Mouse (Mus musculus) liver, embryonic 16.5 days (tissue): Measurements from ENCODE around the gene Pla1a. TPM values are rescaled to one million over a fixed set of nuclear protein-coding genes. Genes with fewer than 3 reads are reported as not detected.

ENCODE experiments used
- ATAC-seq: fragments of 200-750 bp; cut with Nextera tagmentation; 2 replicates; pipeline ENCODE4 v1.8.0; 2017; ENCODE audit warnings: low read depth, mild to moderate bottlenecking, moderate number of reproducible peaks, moderate library complexity
- H3K27ac ChIP-seq: fragments of 300-500 bp; sonication (generic); 2 replicates; pipeline ENCODE4 v1.5.1; 2014; ENCODE audit warnings: mild to moderate bottlenecking, low read length
- H3K27me3 ChIP-seq: fragments of 300-500 bp; sonication (generic); 2 replicates; pipeline ENCODE4 v1.6.1; 2014; ENCODE audit warnings: low read depth, low read length, mixed read lengths; ENCODE audit not compliant: control insufficient read depth, insufficient read depth
- H3K36me3 ChIP-seq: fragments of 300-500 bp; sonication (generic); 2 replicates; pipeline ENCODE4 v1.6.1; 2014; ENCODE audit warnings: mild to moderate bottlenecking; ENCODE audit not compliant: control insufficient read depth, insufficient read depth
- H3K4me1 ChIP-seq: fragments of 300-500 bp; sonication (generic); 2 replicates; pipeline ENCODE4 v1.6.1; 2014; ENCODE audit warnings: low read depth, low read length, mixed read lengths; ENCODE audit not compliant: control insufficient read depth
- H3K4me2 ChIP-seq: fragments of 300-500 bp; sonication (generic); 2 replicates; pipeline ENCODE4 v1.6.1; 2014; ENCODE audit warnings: low read depth, low read length, mixed read lengths
- H3K4me3 ChIP-seq: fragments of 300-500 bp; sonication (generic); 2 replicates; pipeline ENCODE4 v1.5.1; 2014; ENCODE audit warnings: low read depth, mild to moderate bottlenecking, low read length
- H3K9ac ChIP-seq: fragments of 300-500 bp; sonication (generic); 2 replicates; pipeline ENCODE4 v1.6.1; 2014; ENCODE audit warnings: low read depth, low read length
- H3K9me3 ChIP-seq: fragments of 300-500 bp; sonication (generic); replicated peaks from 2 replicates; pipeline ENCODE4 v1.6.1; 2016; ENCODE audit warnings: low read length; ENCODE audit not compliant: control insufficient read depth
- WGBS: fragments of 180-500 bp; shearing (Covaris S2); extraction: QIAGEN DNeasy Blood & Tissue Kit; methylation state at CpG from one replicate; pipeline ENCODE4 v1.1.7; 2014; ENCODE audit not compliant: insufficient replicate concordance; 5-methylcytosine and 5-hydroxymethylcytosine counted together
- polyA plus RNA-seq: library from polyadenylated mRNA; unstranded; fragments of >200 nt; fragmentation: Nextera tagmentation; extraction: Ambion mirVana; gene quantifications from 2 replicates; pipeline ENCODE4 v1.2.1, GENCODE M21; 2015

The Pla1a gene
- polyA plus RNA-seq, 1 experiment from 2014 or later: 40.4 TPM

DNA sequence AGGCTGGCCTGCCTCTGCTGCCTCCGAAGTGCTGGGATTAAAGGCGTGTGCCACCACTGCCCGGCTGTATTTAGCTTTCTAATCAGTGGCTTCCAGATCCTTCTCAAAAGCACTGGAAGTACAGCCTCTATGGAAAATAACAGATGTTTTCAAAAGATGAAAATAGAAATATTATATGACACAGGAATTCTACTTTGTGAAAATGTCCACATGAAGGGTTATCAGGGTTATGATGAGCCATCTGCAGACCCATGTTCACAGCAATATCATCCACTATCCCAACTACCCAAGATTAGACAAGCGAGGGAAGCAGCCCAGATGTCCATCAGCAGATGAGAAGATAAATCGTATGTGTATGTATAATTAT is 39.5 kb upstream of the Pla1a start:
- Histone ChIP-seq H3K4me1 (peaks cover 18% of the 10 kb centered on the region), H3K36me3 (no peaks in the 10 kb centered on the region), H3K27ac (no peak overlapping the region), H3K9me3 (no peaks in the 10 kb centered on the region), H3K4me2 (no peak overlapping the region), H3K9ac (no peak overlapping the region), H3K4me3 (no peak overlapping the region), H3K27me3 (no peaks in the 10 kb centered on the region)
- 32% methylated on average over 5 of the region's 5 CpGs for WGBS
- peak; percentile 52 for ATAC-seq

DNA sequence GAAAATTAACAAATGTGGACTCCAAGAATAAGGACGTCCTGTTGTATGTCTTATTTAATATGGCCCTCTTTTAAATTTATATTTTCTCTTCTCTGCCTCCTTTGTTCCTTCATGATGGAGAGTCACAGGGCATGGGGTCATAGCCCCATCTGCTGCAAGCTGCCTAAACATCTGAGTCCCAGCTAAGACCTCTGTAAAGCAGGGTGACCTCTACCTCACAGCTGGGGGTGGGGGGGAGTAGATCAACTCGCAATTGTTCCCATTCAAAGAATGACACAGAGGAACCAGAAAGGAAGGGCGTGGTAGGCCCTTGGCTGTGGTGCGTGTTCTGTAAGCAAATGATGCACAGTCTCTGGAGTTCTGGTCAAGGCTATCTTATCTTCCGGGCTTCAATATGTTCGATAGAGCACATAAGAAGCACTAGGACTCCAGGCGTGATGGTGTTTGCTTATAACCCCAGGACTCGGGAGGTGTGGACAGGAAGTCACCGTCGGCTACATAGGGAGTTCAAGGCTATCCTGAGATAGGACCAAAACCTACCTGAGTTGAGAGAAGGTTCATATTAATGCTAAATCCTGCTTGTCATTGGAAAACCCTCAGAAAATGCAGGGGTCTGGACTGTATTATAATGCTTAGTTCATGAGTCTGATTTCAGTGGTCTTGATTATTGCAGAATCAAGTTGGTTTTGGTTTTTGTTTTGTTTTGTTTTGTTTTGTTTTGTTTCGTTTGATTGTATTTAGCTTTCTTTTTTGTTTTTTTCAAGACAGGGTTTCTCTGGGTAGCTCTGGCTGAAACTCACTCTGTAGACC is 39.0 kb upstream of the Pla1a start:
- peaks cover 20% of the 10 kb centered on the region for H3K4me1 ChIP-seq
- H3K4me3 ChIP-seq: no peak overlapping the region
- no peak overlapping the region for H3K4me2 ChIP-seq
- no peaks in the 10 kb centered on the region for H3K36me3 ChIP-seq
- no peak overlapping the region for H3K27ac ChIP-seq
- no peaks in the 10 kb centered on the region for H3K9me3 ChIP-seq
- no peaks in the 10 kb centered on the region for H3K27me3 ChIP-seq
- no peak overlapping the region for H3K9ac ChIP-seq
- 0 out of 2 replicates have a peak, but pooled peaks have one; percentile 25 for ATAC-seq
- WGBS: 36% methylated on average over 11 of the region's 11 CpGs

DNA sequence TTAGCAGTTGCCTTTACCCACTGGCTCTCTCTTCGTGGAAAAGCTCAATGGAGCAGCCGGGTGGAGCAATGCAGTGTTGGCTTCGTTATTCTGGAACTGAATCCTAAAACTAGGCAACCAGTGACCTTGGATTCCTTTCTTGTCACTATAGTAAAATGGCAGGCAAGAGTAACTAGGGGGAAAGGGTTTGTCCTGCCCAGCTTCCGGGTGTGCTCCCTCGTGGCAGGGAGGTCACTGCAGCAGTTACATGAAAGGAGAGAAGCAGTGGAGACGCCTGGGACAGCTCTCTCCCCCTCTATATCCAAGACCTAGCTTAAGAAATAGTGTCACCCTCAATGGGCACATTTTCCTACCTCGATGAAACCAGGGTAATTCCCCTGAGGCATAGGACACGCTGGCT is 36.5 kb upstream of the Pla1a start:
- H3K4me1 ChIP-seq: peaks cover 13% of the 10 kb centered on the region
- WGBS: 67% methylated on average over 8 of the region's 8 CpGs
- no peaks in the 10 kb centered on the region for H3K27me3 ChIP-seq
- H3K4me3 ChIP-seq: no peak overlapping the region
- H3K9ac ChIP-seq: no peak overlapping the region
- ATAC-seq: no peak
- H3K27ac ChIP-seq: no peak overlapping the region
- no peaks in the 10 kb centered on the region for H3K9me3 ChIP-seq
- no peak overlapping the region for H3K4me2 ChIP-seq
- H3K36me3 ChIP-seq: no peaks in the 10 kb centered on the region

DNA sequence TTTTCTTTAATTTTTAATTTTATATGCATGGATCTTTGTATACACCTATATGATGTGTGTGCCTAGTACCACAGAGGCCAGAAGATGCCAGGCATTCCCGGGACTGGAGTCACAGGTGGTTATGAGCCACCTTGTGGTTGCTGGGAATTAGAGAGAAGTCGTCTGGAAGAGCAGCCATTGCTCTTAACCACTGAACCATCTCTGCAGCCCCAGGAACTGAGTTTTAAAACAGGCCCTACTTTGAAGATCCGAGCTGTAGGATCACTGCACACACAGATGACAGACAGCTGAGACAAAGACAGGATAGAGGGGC is 35.7 kb upstream of the Pla1a start:
- ATAC-seq: no peak
- no peaks in the 10 kb centered on the region for H3K27me3 ChIP-seq
- no peaks in the 10 kb centered on the region for H3K9me3 ChIP-seq
- peaks cover 13% of the 10 kb centered on the region for H3K4me1 ChIP-seq
- no peaks in the 10 kb centered on the region for H3K36me3 ChIP-seq
- H3K9ac ChIP-seq: no peak overlapping the region
- 25% methylated on average over 3 of the region's 3 CpGs for whole genome bisulfite sequencing
- no peak overlapping the region for H3K27ac ChIP-seq
- H3K4me3 ChIP-seq: no peak overlapping the region
- H3K4me2 ChIP-seq: no peak overlapping the region

DNA sequence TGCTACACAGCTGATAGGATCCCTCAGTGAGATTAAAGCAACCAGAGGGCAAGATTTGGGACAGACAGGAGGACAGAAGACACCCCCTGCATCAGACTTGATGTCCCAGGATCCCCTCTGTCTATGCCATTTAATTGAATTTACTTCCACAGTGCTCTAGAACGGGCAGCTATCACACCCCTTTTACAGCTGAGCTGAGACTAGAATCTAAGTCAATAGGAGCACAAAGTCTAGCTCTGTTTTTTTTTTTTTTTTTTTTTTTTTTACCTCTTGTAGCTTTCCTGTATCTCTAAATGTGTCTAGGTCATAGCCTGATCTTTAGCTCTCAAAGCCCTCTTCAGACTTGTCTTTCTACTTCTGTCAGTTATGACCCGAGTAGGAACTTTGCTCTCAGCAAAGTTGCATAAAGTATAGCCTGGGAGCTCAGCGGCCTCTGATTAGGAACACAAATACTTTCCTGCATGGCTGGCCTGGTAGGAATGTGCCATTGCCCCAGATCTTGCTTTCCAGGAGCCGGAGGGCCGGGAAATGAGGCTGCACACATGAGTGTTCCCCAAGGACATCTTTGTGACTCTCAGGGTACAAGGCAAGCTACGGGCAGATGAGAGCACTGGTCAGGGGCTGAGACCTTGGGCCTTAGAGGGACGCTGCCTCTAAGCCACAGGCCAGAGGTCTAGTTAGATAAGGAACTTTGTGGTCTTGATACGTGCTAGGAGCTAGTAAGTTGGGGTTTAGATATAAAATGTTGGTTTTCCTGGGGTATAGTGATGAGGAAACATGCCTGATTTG is 35.2 kb upstream of the Pla1a start:
- H3K27me3 ChIP-seq: no peaks in the 10 kb centered on the region
- no peak overlapping the region for H3K4me3 ChIP-seq
- H3K4me1 ChIP-seq: peaks cover 13% of the 10 kb centered on the region
- no peak overlapping the region for H3K27ac ChIP-seq
- H3K9me3 ChIP-seq: no peaks in the 10 kb centered on the region
- H3K36me3 ChIP-seq: no peaks in the 10 kb centered on the region
- H3K4me2 ChIP-seq: no peak overlapping the region
- no peak for ATAC-seq
- H3K9ac ChIP-seq: no peak overlapping the region
- 39% methylated on average over 8 of the region's 8 CpGs for WGBS

DNA sequence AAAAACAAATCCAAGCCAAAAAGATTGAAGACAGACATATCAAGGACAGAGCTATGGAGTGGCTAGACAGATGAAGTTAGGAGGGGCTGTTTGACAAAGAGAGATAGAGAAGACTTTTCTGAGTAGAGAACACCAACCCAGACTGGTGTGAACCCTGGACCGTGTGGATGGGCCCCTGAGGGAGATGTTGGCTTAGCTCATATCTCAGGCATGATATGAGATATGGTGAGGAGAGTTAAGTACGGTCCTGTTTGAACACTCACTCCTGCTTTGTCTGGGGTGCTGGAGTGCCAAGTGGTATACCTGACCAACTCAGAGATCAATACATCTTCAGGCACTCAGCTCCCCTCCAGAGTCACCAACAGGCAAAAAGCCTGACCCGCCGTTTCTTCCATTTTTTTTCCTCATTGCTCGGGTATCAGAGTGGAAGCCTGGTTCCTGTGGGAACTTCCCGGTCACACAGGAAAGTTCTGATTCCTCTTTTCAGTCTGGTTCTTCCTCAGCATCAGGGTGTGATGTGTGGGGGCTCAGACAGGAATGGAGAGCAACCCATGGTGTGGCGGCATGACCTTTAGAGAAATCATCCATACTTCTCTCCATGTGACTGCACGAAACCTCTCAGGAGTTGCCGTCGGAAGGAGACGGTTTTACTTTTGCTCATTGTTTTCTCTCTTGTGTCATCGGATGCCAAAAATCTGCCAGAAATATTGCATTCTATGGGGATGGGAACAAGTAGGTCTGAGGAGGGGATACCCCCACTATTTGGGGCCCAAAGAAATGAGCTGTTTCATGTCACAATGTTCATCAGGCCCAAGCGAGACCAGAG is 34.4 kb upstream of the Pla1a start:
- WGBS: 60% methylated on average over 13 of the region's 13 CpGs
- Histone ChIP-seq H3K4me2 (no peak overlapping the region), H3K27me3 (no peaks in the 10 kb centered on the region), H3K27ac (no peak overlapping the region), H3K9ac (no peak overlapping the region), H3K9me3 (no peaks in the 10 kb centered on the region), H3K4me3 (no peak overlapping the region), H3K4me1 (peaks cover 13% of the 10 kb centered on the region), H3K36me3 (no peaks in the 10 kb centered on the region)
- ATAC-seq: no peak

DNA sequence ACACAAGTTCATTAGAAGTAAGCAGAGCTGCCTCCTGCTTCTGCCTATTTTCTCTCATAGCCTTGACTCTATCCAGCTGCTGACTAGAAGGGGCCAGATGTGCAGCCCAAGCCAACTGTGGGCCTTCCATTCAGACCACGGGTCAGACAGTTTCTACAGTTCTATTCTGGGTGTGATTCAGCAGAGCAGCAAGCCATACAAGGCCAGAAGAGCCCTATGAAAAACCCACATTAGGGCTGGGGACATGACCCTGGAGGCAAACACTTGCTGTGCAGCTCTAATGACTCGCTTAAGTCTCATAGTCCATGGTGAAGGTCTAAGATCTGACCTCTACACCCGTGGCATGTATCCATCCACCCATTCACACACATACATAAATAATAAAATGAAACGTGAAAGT is 33.1 kb upstream of the Pla1a start:
- peaks cover 7% of the 10 kb centered on the region; the same call in 1 of the 2 replicates for H3K4me1 ChIP-seq
- no peaks in the 10 kb centered on the region for H3K9me3 ChIP-seq
- H3K9ac ChIP-seq: no peak overlapping the region
- no peak overlapping the region for H3K4me3 ChIP-seq
- ATAC-seq: no peak
- no peak overlapping the region for H3K27ac ChIP-seq
- WGBS: 55% methylated on average over 4 of the region's 4 CpGs
- no peak overlapping the region for H3K4me2 ChIP-seq
- H3K27me3 ChIP-seq: no peaks in the 10 kb centered on the region
- no peaks in the 10 kb centered on the region for H3K36me3 ChIP-seq

DNA sequence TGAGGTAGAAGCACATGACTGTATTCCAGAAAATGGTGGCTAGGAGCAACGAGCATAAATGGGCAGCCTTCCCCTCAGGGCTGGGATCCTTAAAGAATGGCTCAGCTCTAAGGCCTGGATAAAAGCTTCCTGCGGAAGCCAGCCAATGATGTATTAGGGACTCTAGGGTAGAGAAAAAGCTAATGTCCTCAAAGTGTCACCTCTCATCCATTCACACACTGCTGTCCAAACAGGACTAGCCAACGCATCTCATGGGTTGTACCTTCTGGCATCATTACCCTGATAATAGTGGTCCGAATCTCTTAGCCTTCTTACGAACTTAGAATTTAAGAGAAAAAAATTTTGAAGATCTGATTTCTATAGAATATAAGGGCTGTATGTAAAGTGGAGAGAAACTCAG is 30.4 kb upstream of the Pla1a start:
- Histone ChIP-seq H3K27me3 (no peaks in the 10 kb centered on the region), H3K4me1 (peaks cover 9% of the 10 kb centered on the region), H3K4me2 (no peak overlapping the region), H3K9ac (no peak overlapping the region), H3K36me3 (no peaks in the 10 kb centered on the region), H3K27ac (no peak overlapping the region), H3K9me3 (no peaks in the 10 kb centered on the region), H3K4me3 (no peak overlapping the region)
- WGBS: 75% methylated on average over 5 of the region's 5 CpGs
- ATAC-seq: no peak
